In genomic region chr4:139598356-139598755, GRCm38 (mm10) we compare ENCODE assay signal across 9 mouse cellular contexts. TPM values are rescaled to one million over a fixed set of nuclear protein-coding genes. Genes with fewer than 3 reads are reported as not detected.
DNase-seq lines count a peak whose midpoint lies in the region; ATAC-seq and TF ChIP-seq lines count a peak whose summit lies in the region.
"Had no signal": no experiment of that assay in that cellular context is flagged by ENCODE, and none has a peak within 500 bp of the region (broad histone marks: within the 10 kb centered on the region; RNA-seq: fewer than 3 reads in every experiment).

No protein-coding gene starts in this region.

- no peak for ATAC-seq in liver, embryonic 11.5 days (replicated peaks; ENCODE audit: low FRiP score)
- ATAC-seq in stomach, embryonic 16.5 days (ENCODE audit: insufficient read depth, low FRiP score) = no peak

- TF ChIP-seq POLR2A in testis, adult 2 months (IDR thresholded peaks at IDR 0.05; ENCODE audit: control insufficient read depth, low read depth, low read length) = no peak

- WGBS in liver, embryonic 11.5 days = 16% methylated on average over 13 of the region's 13 CpGs
- WGBS in stomach, embryonic 16.5 days = 21% methylated on average over 13 of the region's 13 CpGs

- H3K36me3 ChIP-seq in testis, adult 2 months (ENCODE audit: control insufficient read depth, insufficient read depth, low read length) = no peaks in the 10 kb centered on the region
- H3K36me3 ChIP-seq in liver, embryonic 11.5 days (ENCODE audit: control insufficient read depth, insufficient read depth, low read length) = no peaks in the 10 kb centered on the region
- no peaks in the 10 kb centered on the region for H3K36me3 ChIP-seq in stomach, embryonic 16.5 days (ENCODE audit: control insufficient read depth, insufficient read depth, low read length)

- no peak overlapping the region for H3K9ac ChIP-seq in liver, embryonic 11.5 days (ENCODE audit: low read depth, low read length)
- H3K9ac ChIP-seq in stomach, embryonic 16.5 days (ENCODE audit: low read length) = peak overlapping the region; percentile 49

- H3K4me1 ChIP-seq in testis, adult 2 months (ENCODE audit: control insufficient read depth, insufficient read depth, low read length) = peaks cover 12% of the 10 kb centered on the region
- peaks cover 67% of the 10 kb centered on the region for H3K4me1 ChIP-seq in liver, embryonic 11.5 days (replicated peaks; ENCODE audit: control insufficient read depth, insufficient read depth, low read length)
- H3K4me1 ChIP-seq in stomach, embryonic 16.5 days (ENCODE audit: control insufficient read depth, insufficient read depth, low read length) = peaks cover 68% of the 10 kb centered on the region

- DNase-seq in heart, adult 11 months = peak; percentile 96
- no peak for DNase-seq in heart, postnatal 36 days
- DNase-seq in testis, postnatal 14 days (ENCODE audit: low spot score) = no peak
- DNase-seq in liver, embryonic 11.5 days (ENCODE audit: low spot score) = no peak
- DNase-seq in layer of hippocampus, postnatal 25 days (ENCODE audit: extremely low spot score in 1 of 2, low spot score in 1 of 2) = no peak
- DNase-seq in adipocyte (ENCODE audit: low spot score) = no peak

- H3K4me3 ChIP-seq in testis, adult 2 months (ENCODE audit: control insufficient read depth, low read depth, low read length) = no peak overlapping the region
- no peak overlapping the region for H3K4me3 ChIP-seq in liver, embryonic 11.5 days (ENCODE audit: low read depth, low read length)
- H3K4me3 ChIP-seq in stomach, embryonic 16.5 days (replicated peaks; ENCODE audit: low read length) = no peak overlapping the region

- 0 out of 2 replicates have a peak overlapping the region, but pooled peaks have one; percentile 9 for H3K27ac ChIP-seq in testis, adult 2 months (ENCODE audit: control insufficient read depth, insufficient read depth, low read depth, low read length)
- peak overlapping the region; percentile 86 for H3K27ac ChIP-seq in liver, embryonic 11.5 days (ENCODE audit: low read depth, low read length)
- peak overlapping the region; percentile 95 for H3K27ac ChIP-seq in stomach, embryonic 16.5 days (ENCODE audit: low read length)

- H3K9me3 ChIP-seq in liver, embryonic 11.5 days (ENCODE audit: control insufficient read depth, low read length) = no peaks in the 10 kb centered on the region
- no peaks in the 10 kb centered on the region for H3K9me3 ChIP-seq in stomach, embryonic 16.5 days (replicated peaks; ENCODE audit: control insufficient read depth, low read length)

- TF ChIP-seq CTCF in testis, adult 2 months (IDR thresholded peaks at IDR 0.05; ENCODE audit: control insufficient read depth, insufficient read depth, insufficient replicate concordance, low read depth, low read length) = no peak

- H3K27me3 ChIP-seq in testis, adult 2 months (ENCODE audit: control insufficient read depth, insufficient read depth, low read length) = no peaks in the 10 kb centered on the region
- H3K27me3 ChIP-seq in liver, embryonic 11.5 days (replicated peaks; ENCODE audit: control insufficient read depth, insufficient read depth, low read length) = peaks cover 7% of the 10 kb centered on the region
- no peaks in the 10 kb centered on the region for H3K27me3 ChIP-seq in stomach, embryonic 16.5 days (ENCODE audit: control insufficient read depth, insufficient read depth, low read length)

- intact Hi-C loops in heart, postnatal 36 days (cut with DNase I) = loop anchor here (1.0 kb wide), 1 partner anchor 22 kb away; no protein-coding TSS in a partner anchor

- peak overlapping the region; percentile 53 for H3K4me2 ChIP-seq in liver, embryonic 11.5 days
- peak overlapping the region; percentile 46 for H3K4me2 ChIP-seq in stomach, embryonic 16.5 days (ENCODE audit: low read depth, low read length)

RNA-seq across cellular contexts. Expression of gene Gm21969, which starts 4.6 kb away (rescaled TPM):
- total RNA-seq in heart, postnatal 36 days (2021) = not detected
- not detected in 2 replicates for polyA plus RNA-seq in testis, adult 2 months (2012; rRNA removed)
- not detected in 2 replicates for polyA plus RNA-seq in liver, embryonic 11.5 days (2014; fragmentation: Nextera tagmentation; extraction: Ambion mirVana)
- not detected in 2 replicates for polyA plus RNA-seq in stomach, embryonic 16.5 days (2015; fragmentation: Nextera tagmentation; extraction: Ambion mirVana)
- not detected for total RNA-seq in layer of hippocampus, postnatal 25 days (2021)
- polyA plus RNA-seq: brain, embryonic 14.5 days had no signal

RNA-seq across cellular contexts. Expression of gene Aldh4a1, which starts 24.3 kb away (rescaled TPM):
- total RNA-seq in heart, postnatal 36 days (2021) = 10 to 100 TPM; 73.7 to 76.3 TPM
- polyA plus RNA-seq in testis, adult 2 months (2012; rRNA removed) = 7.0 and 7.2 TPM in 2 replicates
- polyA plus RNA-seq in liver, embryonic 11.5 days (2014; fragmentation: Nextera tagmentation; extraction: Ambion mirVana) = 45.2 and 52.0 TPM in 2 replicates
- polyA plus RNA-seq in stomach, embryonic 16.5 days (2015; fragmentation: Nextera tagmentation; extraction: Ambion mirVana) = 35.9 and 38.0 TPM in 2 replicates
- 10 to 100 TPM; 18.0 to 20.2 TPM for total RNA-seq in layer of hippocampus, postnatal 25 days (2021)

RNA-seq across cellular contexts. Expression of gene Tas1r2, which starts 55.0 kb away (rescaled TPM):
- total RNA-seq in heart, postnatal 36 days (2021) = not detected
- polyA plus RNA-seq in testis, adult 2 months (2012; rRNA removed) = not detected in 2 replicates
- polyA plus RNA-seq in liver, embryonic 11.5 days (2014; fragmentation: Nextera tagmentation; extraction: Ambion mirVana) = not detected in 2 replicates
- polyA plus RNA-seq in stomach, embryonic 16.5 days (2015; fragmentation: Nextera tagmentation; extraction: Ambion mirVana) = not detected in 2 replicates
- not detected for total RNA-seq in layer of hippocampus, postnatal 25 days (2021)

Comparison
In these comparisons a context has a peak if more than half of its experiments do, and no peak if none do; other contexts are left out.
1. H3K27ac ChIP-seq: peak in every context shown above with its lines; median percentile 95 in stomach, embryonic 16.5 days; 86 in liver, embryonic 11.5 days; 9 in testis, adult 2 months.